ENCODE assay signal across 8 mouse cellular contexts in the genomic region with DNA sequence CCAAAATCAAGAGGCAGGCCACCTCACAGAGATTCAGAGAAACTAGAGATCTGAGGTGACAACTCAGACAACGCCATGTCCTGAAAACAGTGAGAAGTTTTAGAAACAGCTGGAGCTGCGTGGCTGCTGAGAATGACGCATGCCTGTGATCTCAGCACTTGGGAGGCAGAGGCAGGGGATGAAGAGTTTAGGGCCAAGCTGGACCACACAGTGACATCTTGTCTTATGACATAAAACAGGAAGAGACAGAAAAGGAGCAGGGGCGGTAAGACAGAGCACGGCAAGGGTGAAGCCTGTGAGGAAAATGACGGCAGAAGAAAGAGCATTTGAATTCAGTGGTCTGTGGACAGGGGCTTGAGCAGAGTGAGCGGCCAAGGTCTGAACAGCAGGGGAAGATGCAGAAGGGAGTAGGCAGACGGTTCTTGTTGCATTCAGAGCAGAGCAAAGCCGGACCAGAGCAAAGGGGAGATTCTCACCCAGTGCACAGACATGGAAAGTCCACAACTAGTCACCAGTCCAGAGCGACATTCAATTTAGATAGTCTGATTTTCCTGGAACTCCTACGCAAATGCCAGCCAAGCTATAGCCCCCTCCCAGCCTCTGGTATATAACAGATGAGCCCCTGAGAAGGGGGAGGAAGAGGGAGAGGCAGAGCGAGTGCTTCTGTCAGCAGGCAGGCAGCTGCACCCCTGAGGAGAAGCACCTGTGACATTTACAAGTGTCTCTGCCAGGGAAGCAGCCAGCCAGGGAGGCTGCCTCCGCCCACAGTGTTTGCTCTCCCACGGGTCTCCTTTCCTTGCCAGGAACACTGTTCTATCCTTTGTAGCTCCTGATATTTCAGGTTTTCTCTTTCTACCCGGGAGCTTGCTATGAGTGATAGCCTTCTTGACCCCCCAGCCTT. TPM values are rescaled to one million over a fixed set of nuclear protein-coding genes. Genes with fewer than 3 reads are reported as not detected.
A peak's percentile ranks its signal among the peaks of the same experiment; 100 is the strongest.
DNase-seq lines count a peak whose midpoint lies in the region; ATAC-seq and TF ChIP-seq lines count a peak whose summit lies in the region.

No protein-coding gene starts in this region.

- H3K4me2 ChIP-seq in forebrain, postnatal 0 days (ENCODE audit: low read depth) = no peak overlapping the region
- no peak overlapping the region for H3K4me2 ChIP-seq in forebrain, embryonic 11.5 days (ENCODE audit: low read depth, low read length, severe bottlenecking)

- no peak overlapping the region for H3K27ac ChIP-seq in forebrain, postnatal 0 days (ENCODE audit: low read depth, low read length)
- no peak overlapping the region for H3K27ac ChIP-seq in forebrain, embryonic 11.5 days (ENCODE audit: low read depth, low read length)

- H3K36me3 ChIP-seq in forebrain, postnatal 0 days (ENCODE audit: insufficient read depth) = no peaks in the 10 kb centered on the region
- H3K36me3 ChIP-seq in forebrain, embryonic 11.5 days (ENCODE audit: control insufficient read depth, insufficient read depth, low read length) = no peaks in the 10 kb centered on the region

- H3K4me3 ChIP-seq in forebrain, postnatal 0 days (ENCODE audit: low read depth, low read length) = no peak overlapping the region
- H3K4me3 ChIP-seq in forebrain, embryonic 11.5 days (ENCODE audit: low read depth, low read length) = no peak overlapping the region

- WGBS in forebrain, postnatal 0 days = 48% methylated on average over 15 of the region's 15 CpGs
- WGBS in forebrain, embryonic 11.5 days = 61% methylated on average over 15 of the region's 15 CpGs

- no peaks in the 10 kb centered on the region for H3K9me3 ChIP-seq in forebrain, postnatal 0 days (ENCODE audit: low read length)
- no peaks in the 10 kb centered on the region for H3K9me3 ChIP-seq in forebrain, embryonic 11.5 days (ENCODE audit: control insufficient read depth, low read length)

- no peaks in the 10 kb centered on the region for H3K4me1 ChIP-seq in forebrain, postnatal 0 days (ENCODE audit: insufficient read depth)
- no peaks in the 10 kb centered on the region for H3K4me1 ChIP-seq in forebrain, embryonic 11.5 days (replicated peaks; ENCODE audit: control insufficient read depth, insufficient read depth, low read length)

- ATAC-seq in forebrain, postnatal 0 days = peak; percentile 36
- no peak for ATAC-seq in forebrain, embryonic 11.5 days (replicated peaks; ENCODE audit: low FRiP score)
- ATAC-seq in cerebellum, adult (ENCODE audit: insufficient number of reproducible peaks, low FRiP score, low TSS enrichment) = peak; percentile 94

- DNase-seq in forebrain, postnatal 0 days = peak; percentile 26
- DNase-seq in forebrain, embryonic 11.5 days (ENCODE audit: low spot score) = no peak
- DNase-seq in frontal cortex, postnatal 36 days (ENCODE audit: low spot score in 2 of 2) = peak; percentile 70 to 76
- DNase-seq in kidney, postnatal 4 days = peak; percentile 64 to 74
- peak; percentile 40 for DNase-seq in ovary, postnatal 36 days (ENCODE audit: low spot score)
- DNase-seq in adipocyte (ENCODE audit: low spot score) = no peak
- no peak for DNase-seq in natural killer cell, adult 2 months (ENCODE audit: low spot score in 2 of 2)

- no peak for TF ChIP-seq CTCF in forebrain, postnatal 0 days (IDR thresholded peaks at IDR 0.05; ENCODE audit: low read depth)

- no peaks in the 10 kb centered on the region for H3K27me3 ChIP-seq in forebrain, postnatal 0 days (ENCODE audit: insufficient read depth, low read length)
- no peaks in the 10 kb centered on the region for H3K27me3 ChIP-seq in forebrain, embryonic 11.5 days (ENCODE audit: control insufficient read depth, insufficient read depth, low read length)

- H3K9ac ChIP-seq in forebrain, postnatal 0 days = no peak overlapping the region
- H3K9ac ChIP-seq in forebrain, embryonic 11.5 days (ENCODE audit: low read length) = no peak overlapping the region

RNA-seq across cellular contexts. Expression of a gene that starts 19.6 kb away (rescaled TPM):
- total RNA-seq in forebrain, postnatal 0 days (2014; rRNA removed) = 3.6 and 6.1 TPM in 2 replicates
- 3.5 and 5.3 TPM in 2 replicates for polyA plus RNA-seq in forebrain, postnatal 0 days (2015; fragmentation: Nextera tagmentation; extraction: Ambion mirVana)
- 0.71 and 1.1 TPM in 2 replicates for polyA plus RNA-seq in forebrain, embryonic 11.5 days (2014; fragmentation: Nextera tagmentation; extraction: Ambion mirVana)

Comparison
In these comparisons a context has a peak if more than half of its experiments do, and no peak if none do; other contexts are left out.
1. DNase-seq: peak in forebrain, postnatal 0 days (single experiment), frontal cortex, postnatal 36 days (2 of 2), kidney, postnatal 4 days (2 of 2) and ovary, postnatal 36 days (single experiment); none in forebrain, embryonic 11.5 days (single experiment), adipocyte (single experiment) and natural killer cell, adult 2 months (0 of 2).